Mouse (Mus musculus) kidney, postnatal 14 days (tissue): Measurements from ENCODE around the gene Hspa1l.
"Not testable (repeated sequence)": the region's sequence is repeated elsewhere in the genome, so short reads cannot be mapped to it uniquely, and the experiment has no call there.

Source experiments
- DNase-seq: peaks from one replicate; pipeline ENCODE4 v3.0.0; 2022; ENCODE audit warnings: mixed read lengths

The Hspa1l gene

GRCm38 (mm10) chr17:34977000-34977399 lies 4.5 kb downstream of the Hspa1l start:
- no peak for DNase-seq

DNA sequence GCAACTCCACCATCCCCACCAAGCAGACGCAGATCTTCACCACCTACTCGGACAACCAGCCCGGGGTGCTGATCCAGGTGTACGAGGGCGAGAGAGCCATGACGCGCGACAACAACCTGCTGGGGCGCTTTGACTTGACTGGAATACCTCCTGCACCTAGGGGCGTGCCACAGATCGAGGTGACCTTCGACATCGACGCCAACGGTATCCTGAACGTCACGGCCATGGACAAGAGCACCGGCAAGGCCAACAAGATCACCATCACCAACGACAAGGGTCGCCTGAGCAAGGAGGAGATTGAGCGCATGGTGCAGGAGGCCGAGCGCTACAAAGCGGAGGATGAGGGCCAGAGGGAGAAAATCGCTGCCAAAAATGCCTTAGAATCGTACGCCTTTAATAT lies 5.7 kb downstream of the Hspa1l start:
- no peak for DNase-seq

DNA sequence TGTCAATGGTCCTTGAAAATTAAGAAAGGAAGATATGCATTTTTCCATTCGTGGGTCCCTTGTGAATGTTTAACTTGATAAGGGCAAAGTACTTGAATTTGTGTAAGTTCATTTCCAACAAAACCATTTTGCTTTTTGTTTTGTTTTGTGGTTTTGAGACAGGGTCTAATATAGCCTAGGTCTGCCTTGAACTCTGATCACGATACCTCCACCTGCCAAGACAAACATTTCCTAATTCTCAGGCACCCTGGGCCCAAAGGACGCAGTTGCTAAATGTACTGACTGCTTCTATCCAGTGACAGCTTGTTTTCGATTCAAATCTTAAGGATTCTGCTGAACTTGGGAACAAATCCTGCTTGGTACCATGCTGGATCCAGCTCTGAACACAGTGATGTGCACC lies 7.1 kb downstream of the Hspa1l start:
- no peak for DNase-seq

DNA sequence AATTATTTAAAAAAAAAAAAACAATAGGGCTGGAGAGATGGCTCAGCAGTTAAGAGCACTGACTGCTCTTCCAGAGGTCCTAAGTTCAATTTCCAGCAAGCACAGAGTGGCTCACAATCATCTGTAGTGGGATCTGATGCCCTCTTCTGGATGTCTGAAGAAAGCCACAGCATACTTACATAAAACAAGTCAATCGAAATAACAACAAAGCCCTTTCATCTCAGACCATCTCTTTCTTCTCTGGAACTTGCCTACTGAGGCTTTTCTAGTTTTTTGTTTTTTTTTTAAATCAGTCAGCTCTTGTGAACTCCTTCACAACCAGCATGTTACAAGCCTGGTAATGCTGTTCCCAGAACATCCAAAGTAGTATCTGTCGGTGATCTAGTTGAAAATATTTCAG lies 8.2 kb downstream of the Hspa1l start:
- DNase-seq, result peak; percentile 77

DNA sequence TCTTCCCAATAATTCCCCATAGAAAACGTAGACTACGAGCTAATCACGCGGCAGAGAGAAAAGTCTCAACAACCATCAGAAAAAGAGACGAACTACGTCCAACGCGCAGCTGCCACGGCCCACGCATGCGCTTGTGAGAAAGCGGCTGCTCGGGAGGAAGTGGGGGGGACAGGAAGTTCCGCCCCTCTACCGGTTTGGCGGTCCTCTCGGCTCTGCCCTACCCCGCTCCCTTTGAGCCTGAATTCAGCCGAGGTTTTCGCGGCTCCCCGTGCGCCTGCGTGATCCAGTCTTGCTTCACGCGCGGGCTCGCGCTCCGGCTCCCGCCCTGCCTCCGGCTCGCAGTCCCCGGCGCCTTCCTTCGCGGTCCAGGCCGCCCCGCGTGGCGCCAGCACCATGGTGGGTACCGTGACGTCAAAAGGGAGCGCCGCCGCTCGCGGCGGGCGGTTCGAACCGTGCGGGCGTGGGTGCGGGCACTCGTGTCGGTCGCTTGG lies 9.2 kb downstream of the Hspa1l start, which contains the start of gene Lsm2:
TSS of gene Lsm2 (plus strand) at position 173 of the 491 bp plus-strand sequence.
- peak; percentile 94 for DNase-seq

GRCm38 (mm10) chr17:34982328-34982727 lies 9.8 kb downstream of the Hspa1l start:
- DNase-seq, result no peak

GRCm38 (mm10) chr17:34984218-34984617 lies 11.7 kb downstream of the Hspa1l start:
- DNase-seq, result peak; percentile 44

- no peak for DNase-seq
Measured at GRCm38 (mm10) chr17:34994751-34995150, 22.2 kb downstream of the Hspa1l start.

GRCm38 (mm10) chr17:34995192-34995591 lies 22.7 kb downstream of the Hspa1l start:
- not testable (repeated sequence) for DNase-seq

DNA sequence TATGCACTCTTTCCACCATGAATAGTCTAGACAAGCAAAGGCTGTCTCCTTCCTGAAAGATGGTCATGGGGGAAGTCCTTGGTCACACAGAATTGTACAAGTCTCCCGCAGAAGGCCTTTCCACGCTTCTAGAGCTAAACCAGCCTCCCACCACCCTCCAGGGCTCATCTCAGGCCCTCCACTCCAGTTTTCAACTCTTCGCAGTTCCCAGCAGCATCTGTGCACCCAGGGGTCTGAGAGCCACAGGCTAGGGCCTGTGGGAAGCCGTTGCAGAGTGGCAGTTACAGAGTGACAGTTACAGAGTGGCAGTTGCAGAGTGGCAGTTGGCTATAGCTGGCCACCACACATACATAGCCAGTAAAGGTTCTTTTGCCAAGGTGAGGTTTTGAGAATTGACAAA lies 23.4 kb downstream of the Hspa1l start:
- DNase-seq, result not testable (repeated sequence)

GRCm38 (mm10) chr17:34996411-34997141 lies 24.1 kb downstream of the Hspa1l start:
- DNase-seq, result no peak

GRCm38 (mm10) chr17:34997142-34997483 lies 24.6 kb downstream of the Hspa1l start:
- DNase-seq, result no peak

DNA sequence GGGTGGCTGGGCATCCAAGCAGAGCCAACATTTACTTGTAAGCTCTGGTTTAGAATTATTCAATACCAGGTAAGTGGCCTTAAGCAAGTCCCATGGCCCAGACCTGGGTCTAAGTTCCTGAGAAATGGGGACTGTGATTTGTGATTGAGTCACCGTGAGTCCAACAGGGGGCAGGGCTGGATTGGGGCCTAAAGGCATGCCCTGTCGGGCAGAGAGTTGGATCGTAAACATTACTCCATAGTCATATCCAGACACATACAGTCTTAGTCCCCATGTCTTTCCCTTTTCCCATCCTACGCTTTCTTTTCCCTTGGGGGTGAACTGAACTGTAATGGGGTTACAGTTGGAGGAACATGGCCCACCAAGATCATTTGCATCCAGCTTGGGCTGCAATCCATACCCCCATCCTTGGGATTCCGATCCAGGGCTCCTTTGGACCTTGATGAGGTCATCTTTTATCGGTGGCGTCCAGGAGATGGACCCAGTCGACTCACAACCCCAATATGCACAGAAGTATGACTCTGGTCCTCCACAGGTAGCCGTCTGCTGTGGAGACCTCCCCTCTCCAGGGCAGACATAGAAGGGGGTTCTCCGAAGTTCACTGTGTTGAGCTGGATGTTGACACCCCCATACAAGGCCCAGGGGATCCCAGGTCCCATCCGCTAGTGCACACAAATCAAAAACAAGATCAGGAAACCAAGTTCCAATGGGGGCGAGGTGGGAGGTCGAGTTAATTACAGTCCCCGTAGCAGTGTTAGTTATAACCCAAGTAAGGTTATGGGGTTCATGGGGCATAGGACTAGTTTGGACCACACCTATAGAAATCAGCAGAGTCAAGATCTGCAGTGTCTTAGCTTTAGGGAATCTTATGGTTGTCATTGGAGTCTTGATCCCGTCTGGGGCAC lies 26.3 kb downstream of the Hspa1l start:
- no peak for DNase-seq

DNA sequence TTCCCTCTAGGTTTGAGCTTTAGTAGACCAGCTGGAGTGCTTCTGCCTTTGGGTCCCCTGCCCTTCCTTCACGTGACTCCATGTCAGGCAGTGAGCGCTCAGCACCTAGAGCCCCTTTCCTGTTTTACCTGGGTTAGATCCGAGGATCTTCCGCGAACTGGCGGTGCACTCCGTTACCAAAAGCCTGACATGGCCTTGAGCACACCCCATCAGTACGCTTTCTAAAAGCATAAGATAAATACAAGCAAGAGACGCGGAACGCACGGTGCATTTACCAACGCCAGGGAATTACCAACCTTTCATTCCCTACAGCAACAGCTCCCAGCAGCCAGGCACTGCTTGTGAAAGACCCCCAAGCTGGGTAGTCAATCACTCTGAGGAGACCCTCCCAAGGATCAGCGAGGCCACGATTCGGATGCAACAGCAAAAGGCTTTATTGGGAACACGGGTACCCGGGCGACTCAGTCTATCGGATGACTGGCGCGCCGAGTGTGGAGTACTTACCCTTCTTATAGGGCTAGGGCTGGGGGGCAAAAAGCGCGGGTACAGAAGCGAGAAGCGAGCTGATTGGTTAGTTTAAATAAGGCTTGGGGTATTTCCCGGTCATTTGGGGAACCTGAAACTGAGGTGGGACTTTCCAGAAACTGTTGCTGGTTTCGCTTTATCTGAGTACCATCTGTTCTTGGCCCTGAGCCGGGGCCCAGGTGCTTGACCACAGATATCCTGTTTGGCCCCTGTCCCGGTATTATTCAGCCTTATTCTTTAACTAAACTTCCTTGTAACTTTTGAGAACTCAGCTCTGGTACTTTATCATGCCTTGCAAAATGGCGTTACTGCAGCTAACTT lies 27.6 kb downstream of the Hspa1l start:
- not testable (repeated sequence) for DNase-seq

DNA sequence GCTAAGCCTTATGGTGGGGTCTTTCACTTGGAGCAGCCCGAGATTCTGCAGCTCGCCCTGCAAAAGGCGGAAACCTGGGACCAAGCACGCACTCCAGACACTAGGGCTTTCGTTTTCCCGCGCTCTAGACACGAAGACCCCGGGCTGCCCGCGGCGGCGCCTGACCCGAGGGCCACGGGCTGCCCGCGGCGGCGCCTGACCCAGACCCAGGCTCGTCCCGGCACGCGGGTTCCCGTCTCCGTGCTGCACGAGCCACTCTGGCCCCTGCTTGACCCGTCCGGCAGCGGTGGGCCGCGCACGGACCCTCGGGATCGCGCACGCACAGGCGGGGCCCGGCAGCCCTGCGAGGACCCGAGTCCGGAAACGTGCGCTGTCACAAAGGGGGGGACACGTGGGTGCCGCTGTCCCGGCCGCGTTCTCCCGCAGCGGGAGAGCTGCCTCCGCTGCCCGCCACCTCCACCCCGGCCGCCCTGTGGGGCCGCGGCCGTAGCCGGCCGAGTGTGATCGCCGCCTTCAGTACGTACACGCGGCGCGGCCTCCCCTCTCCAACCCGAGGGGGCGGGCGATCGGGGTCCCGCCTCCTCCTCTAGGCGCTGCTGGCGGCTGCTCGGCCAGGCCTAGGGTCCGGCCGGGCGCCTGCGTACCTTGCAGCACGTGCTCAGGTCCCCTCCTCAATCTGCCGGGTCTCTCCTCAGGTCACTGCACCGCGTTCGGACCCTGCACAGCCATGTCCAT lies 28.4 kb downstream of the Hspa1l start, which contains the start of gene Vars:
TSS of gene Vars (plus strand) at position 271 of the 735 bp plus-strand sequence.
- DNase-seq, result peak; percentile 93

- no peak for DNase-seq
Measured at GRCm38 (mm10) chr17:35001452-35002152, 29.1 kb downstream of the Hspa1l start.

DNA sequence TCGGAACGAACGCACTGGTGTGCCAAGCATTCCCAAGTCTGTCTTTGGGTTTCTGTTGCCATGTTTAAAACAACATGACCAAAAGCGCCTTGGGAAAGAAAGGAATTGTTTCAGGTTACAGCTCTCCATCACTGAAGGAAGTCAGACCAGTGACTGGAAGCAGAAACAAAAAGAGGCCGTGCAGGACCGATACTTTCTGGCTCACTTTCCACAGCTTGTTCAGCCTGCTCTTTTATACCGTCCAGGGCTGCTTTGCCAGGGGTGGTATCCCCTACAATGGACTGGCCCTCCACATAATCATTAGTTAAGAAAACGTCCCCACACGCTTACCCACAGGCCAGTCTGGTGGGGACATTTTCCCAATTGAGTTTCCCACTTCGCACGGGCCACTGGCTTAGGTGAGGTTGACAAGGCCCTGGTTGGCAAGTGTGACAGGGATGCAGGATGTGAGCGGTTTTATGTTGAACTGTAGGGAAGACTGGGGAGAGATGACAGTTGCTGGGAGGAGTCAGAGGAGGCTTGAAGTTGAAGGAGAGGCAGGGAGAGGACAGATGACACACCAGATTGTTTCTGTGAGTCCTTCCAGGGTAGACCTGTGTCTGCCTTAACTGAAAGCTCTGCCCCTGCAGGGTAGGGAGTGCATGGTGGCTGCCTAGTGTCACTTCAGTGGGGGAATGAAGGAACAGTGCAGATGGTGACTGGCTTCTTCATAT lies 29.8 kb downstream of the Hspa1l start:
- no peak for DNase-seq

DNA sequence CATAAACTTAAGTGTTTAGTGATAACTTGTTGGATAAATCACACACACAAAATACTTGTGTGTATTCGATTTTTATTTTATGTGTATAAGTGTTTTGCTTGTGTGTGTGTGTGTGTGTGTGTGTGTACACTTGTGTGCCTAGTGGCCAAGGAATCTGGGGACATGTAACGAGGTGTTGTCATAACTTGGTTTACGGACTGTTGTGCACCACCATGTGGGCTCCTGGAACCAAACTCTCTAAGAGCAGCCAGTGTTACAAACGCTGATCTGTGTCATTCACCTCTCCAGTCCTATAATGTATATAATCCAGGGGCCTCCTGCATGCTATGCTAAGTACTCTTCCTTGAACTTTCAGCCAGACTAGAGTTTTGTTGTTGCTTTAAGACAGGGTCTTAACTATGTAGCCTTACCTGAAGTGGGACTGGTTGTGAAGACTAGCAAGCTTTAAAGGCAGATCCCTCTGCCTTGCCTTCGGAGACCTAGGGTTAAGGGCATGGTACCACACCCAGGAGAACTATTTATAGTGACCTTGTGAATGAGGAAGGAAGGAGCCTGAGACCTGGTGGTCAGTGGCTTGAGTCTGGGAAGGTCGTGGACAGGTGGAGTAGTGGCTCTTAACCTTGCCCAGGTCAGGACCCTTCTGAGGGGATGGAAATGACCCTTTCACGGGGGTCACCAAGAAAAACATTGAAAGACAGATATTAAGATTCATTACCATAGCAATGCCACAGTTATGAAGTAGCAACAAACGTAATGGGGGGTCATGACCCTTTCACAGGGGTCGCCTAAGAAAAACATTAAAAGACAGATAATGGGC lies 30.7 kb downstream of the Hspa1l start:
- DNase-seq, result no peak

DNA sequence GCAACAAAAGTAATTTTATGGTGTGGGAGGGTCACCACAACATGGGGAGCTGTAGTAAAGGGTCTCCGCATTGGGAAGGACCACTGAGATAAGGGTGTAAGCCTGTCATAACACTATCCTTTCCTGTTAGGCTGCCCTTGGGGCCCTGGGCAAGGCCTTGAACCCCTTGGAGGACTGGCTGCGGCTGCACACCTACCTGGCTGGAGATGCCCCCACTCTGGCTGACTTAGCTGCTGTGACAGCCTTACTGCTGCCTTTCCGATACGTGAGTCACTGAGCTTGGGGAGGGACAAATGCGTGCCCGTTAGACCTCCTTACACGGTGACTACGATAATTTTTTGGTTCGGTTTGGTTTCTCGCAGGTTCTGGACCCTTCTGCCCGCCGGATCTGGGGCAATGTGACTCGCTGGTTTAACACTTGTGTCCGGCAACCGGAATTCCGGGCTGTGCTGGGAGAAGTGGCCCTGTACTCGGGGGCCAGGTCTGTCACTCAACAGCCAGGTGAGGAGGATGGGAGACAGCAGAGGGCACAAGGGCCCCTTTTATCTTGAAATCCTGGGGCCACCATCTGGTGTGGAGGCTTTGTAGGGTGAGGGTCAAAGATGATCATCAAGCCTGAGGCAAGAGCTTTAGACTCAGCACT lies 31.7 kb downstream of the Hspa1l start:
- DNase-seq, result no peak
